Mouse (Mus musculus) forebrain, embryonic 11.5 days (tissue): ENCODE data around the gene Lrrc38. TPM values are rescaled to one million over a fixed set of nuclear protein-coding genes. Genes with fewer than 3 reads are reported as not detected.
"Not testable (repeated sequence)": the region's sequence is repeated elsewhere in the genome, so short reads cannot be mapped to it uniquely, and the experiment has no call there.

Experiments used
- ATAC-seq: fragments of 200-750 bp; cut with Nextera tagmentation; replicated peaks from 2 replicates; pipeline ENCODE4 v1.8.0; 2017; ENCODE audit warnings: moderate TSS enrichment; ENCODE audit not compliant: low FRiP score
- DNase-seq: peaks from one replicate; pipeline ENCODE4 v3.0.0-alpha.2; 2017; ENCODE audit warnings: low spot score
- H3K27ac ChIP-seq: fragments of 300-500 bp; sonication (generic); 2 replicates; pipeline ENCODE4 v1.5.1; 2014; ENCODE audit warnings: low read depth, low read length
- H3K27me3 ChIP-seq: fragments of 300-500 bp; sonication (generic); 2 replicates; pipeline ENCODE4 v1.6.1; 2014; ENCODE audit warnings: mild to moderate bottlenecking, low read length, mixed read lengths; ENCODE audit not compliant: control insufficient read depth, insufficient read depth
- H3K36me3 ChIP-seq: fragments of 300-500 bp; sonication (generic); 2 replicates; pipeline ENCODE4 v1.6.1; 2014; ENCODE audit warnings: mild to moderate bottlenecking, low read length, moderate library complexity, mixed read lengths; ENCODE audit not compliant: control insufficient read depth, insufficient read depth
- H3K4me1 ChIP-seq: fragments of 300-500 bp; sonication (generic); replicated peaks from 2 replicates; pipeline ENCODE4 v1.6.1; 2014; ENCODE audit warnings: low read length, mixed read lengths; ENCODE audit not compliant: control insufficient read depth, insufficient read depth
- H3K4me2 ChIP-seq: fragments of 300-500 bp; sonication (generic); 2 replicates; pipeline ENCODE4 v1.6.1; 2014; ENCODE audit warnings: low read depth, mild to moderate bottlenecking, low read length, moderate library complexity, mixed read lengths; ENCODE audit not compliant: severe bottlenecking
- H3K4me3 ChIP-seq: fragments of 300-500 bp; sonication (generic); 2 replicates; pipeline ENCODE4 v1.5.1; 2014; ENCODE audit warnings: low read depth, low read length
- H3K9ac ChIP-seq: fragments of 300-500 bp; sonication (generic); 2 replicates; pipeline ENCODE4 v1.6.1; 2014; ENCODE audit warnings: low read length
- H3K9me3 ChIP-seq: fragments of 300-500 bp; sonication (generic); 2 replicates; pipeline ENCODE4 v1.6.1; 2016; ENCODE audit warnings: low read length, mixed read lengths; ENCODE audit not compliant: control insufficient read depth
- WGBS: fragments of 180-500 bp; shearing (Covaris S2); extraction: QIAGEN DNeasy Blood & Tissue Kit; methylation state at CpG from one replicate; pipeline ENCODE4 v1.1.7; 2014; 5-methylcytosine and 5-hydroxymethylcytosine counted together
- polyA plus RNA-seq: library from polyadenylated mRNA; unstranded; fragments of >200 nt; fragmentation: Nextera tagmentation; extraction: Ambion mirVana; gene quantifications from 2 replicates; pipeline ENCODE4 v1.2.1, GENCODE M21; 2014

The Lrrc38 gene
- polyA plus RNA-seq, 1 experiment from 2014 or later, result not detected

GRCm38 (mm10) chr4:143339808-143340207 is 9.7 kb upstream of the Lrrc38 start:
- no peak for ATAC-seq
- WGBS, result 85% methylated on average over 13 of the region's 13 CpGs
- Histone ChIP-seq H3K36me3 (no peaks in the 10 kb centered on the region), H3K4me3 (no peak overlapping the region), H3K9ac (no peak overlapping the region), H3K27me3 (no peaks in the 10 kb centered on the region), H3K9me3 (no peaks in the 10 kb centered on the region), H3K4me2 (no peak overlapping the region), H3K4me1 (no peaks in the 10 kb centered on the region), H3K27ac (no peak overlapping the region)
- no peak for DNase-seq

- no peak overlapping the region for H3K9ac ChIP-seq
- no peaks in the 10 kb centered on the region for H3K4me1 ChIP-seq
- no peak overlapping the region for H3K4me3 ChIP-seq
- no peaks in the 10 kb centered on the region for H3K36me3 ChIP-seq
- no peak for ATAC-seq
- no peak overlapping the region for H3K27ac ChIP-seq
- H3K27me3 ChIP-seq, result no peaks in the 10 kb centered on the region
- H3K9me3 ChIP-seq, result no peaks in the 10 kb centered on the region
- 86% methylated on average over 7 of the region's 7 CpGs for WGBS
- no peak overlapping the region for H3K4me2 ChIP-seq
- DNase-seq, result no peak
Measured at GRCm38 (mm10) chr4:143341470-143341869, 8.1 kb upstream of the Lrrc38 start.

GRCm38 (mm10) chr4:143345491-143345890 is 4.1 kb upstream of the Lrrc38 start:
- ATAC-seq, H3K4me2 ChIP-seq, H3K4me1 ChIP-seq, H3K4me3 ChIP-seq, H3K9me3 ChIP-seq, H3K27ac ChIP-seq, DNase-seq, H3K36me3 ChIP-seq, H3K9ac ChIP-seq: not testable (repeated sequence)
- peaks cover 20% of the 10 kb centered on the region for H3K27me3 ChIP-seq
- WGBS, result 87% methylated on average over 5 of the region's 5 CpGs

GRCm38 (mm10) chr4:143348678-143349077 is 879 bp upstream of the Lrrc38 start:
- 22% methylated on average over 5 of the region's 5 CpGs for WGBS
- DNase-seq, result no peak

GRCm38 (mm10) chr4:143350047-143351015 is 774 bp downstream of the Lrrc38 start:
- Histone ChIP-seq H3K27me3 (peaks cover 37% of the 10 kb centered on the region), H3K4me1 (peaks cover 10% of the 10 kb centered on the region), H3K4me2 (peak overlapping the region; percentile 80), H3K4me3 (peak overlapping the region; percentile 35), H3K9me3 (no peaks in the 10 kb centered on the region), H3K27ac (no peak overlapping the region), H3K9ac (peak overlapping the region; percentile 27; the same call in 1 of the 2 replicates), H3K36me3 (no peaks in the 10 kb centered on the region)
- WGBS, result 3% methylated on average over 72 of the region's 72 CpGs
- ATAC-seq (peak; percentile 28; the same call in 1 of the 2 replicates), DNase-seq (peak; percentile 55)

More at GRCm38 (mm10) chr4:143348678-143349077, 879 bp upstream of the Lrrc38 start:
- H3K4me2 ChIP-seq, result no peak overlapping the region
- ATAC-seq, result no peak
- no peaks in the 10 kb centered on the region for H3K36me3 ChIP-seq
- no peaks in the 10 kb centered on the region for H3K9me3 ChIP-seq
- peaks cover 37% of the 10 kb centered on the region for H3K27me3 ChIP-seq
- no peak overlapping the region for H3K27ac ChIP-seq
- H3K9ac ChIP-seq, result no peak overlapping the region
- H3K4me3 ChIP-seq, result no peak overlapping the region
- H3K4me1 ChIP-seq, result peaks cover 10% of the 10 kb centered on the region

GRCm38 (mm10) chr4:143352301-143352700 is 2.7 kb downstream of the Lrrc38 start:
- Histone ChIP-seq H3K9me3 (no peaks in the 10 kb centered on the region), H3K4me3 (no peak overlapping the region), H3K4me2 (no peak overlapping the region), H3K27me3 (peaks cover 37% of the 10 kb centered on the region), H3K36me3 (no peaks in the 10 kb centered on the region), H3K4me1 (peaks cover 10% of the 10 kb centered on the region), H3K27ac (no peak overlapping the region), H3K9ac (no peak overlapping the region)
- ATAC-seq (no peak), DNase-seq (no peak)
- WGBS, result 80% methylated on average over 4 of the region's 4 CpGs

- no peaks in the 10 kb centered on the region for H3K9me3 ChIP-seq
- H3K4me2 ChIP-seq, result no peak overlapping the region
- no peak overlapping the region for H3K9ac ChIP-seq
- DNase-seq (no peak), ATAC-seq (no peak)
- H3K4me1 ChIP-seq, result no peaks in the 10 kb centered on the region
- no peaks in the 10 kb centered on the region for H3K27me3 ChIP-seq
- no peak overlapping the region for H3K4me3 ChIP-seq
- WGBS, result 76% methylated on average over 10 of the region's 10 CpGs
- H3K27ac ChIP-seq, result no peak overlapping the region
- H3K36me3 ChIP-seq, result no peaks in the 10 kb centered on the region
Measured at GRCm38 (mm10) chr4:143361520-143361919, 12.0 kb downstream of the Lrrc38 start.

GRCm38 (mm10) chr4:143366415-143367041 is 17.0 kb downstream of the Lrrc38 start:
- H3K4me2 ChIP-seq, result no peak overlapping the region

More at GRCm38 (mm10) chr4:143366415-143367041, 17.0 kb downstream of the Lrrc38 start:
- H3K36me3 ChIP-seq, result no peaks in the 10 kb centered on the region
- H3K4me1 ChIP-seq, result peaks cover 2% of the 10 kb centered on the region; the same call in 1 of the 2 replicates
- H3K9me3 ChIP-seq, result no peaks in the 10 kb centered on the region
- H3K27me3 ChIP-seq, result no peaks in the 10 kb centered on the region
- no peak for DNase-seq
- WGBS, result 31% methylated on average over 15 of the region's 15 CpGs
- no peak overlapping the region for H3K4me3 ChIP-seq
- no peak overlapping the region for H3K9ac ChIP-seq
- no peak for ATAC-seq
- H3K27ac ChIP-seq, result no peak overlapping the region
